Mouse (Mus musculus) cerebellum, adult 2 months (tissue): ENCODE measurements at regions not wholly inside any gene's neighbourhood (a gene's known extent, or its start where the extent isn't known, plus 50 kb on each side); places are given as distances from the start of the nearest gene placed in this dataset.

Experiments used
- CTCF ChIP-seq: fragments of 200-500 bp; IDR thresholded peaks from 2 replicates; pipeline ENCODE4 v1.5.1; 2011; ENCODE audit warnings: low read depth, mild to moderate bottlenecking, control low read depth, low read length, moderate library complexity, borderline replicate concordance; ENCODE audit not compliant: insufficient read depth
- POLR2A ChIP-seq: fragments of 200-500 bp; IDR thresholded peaks from 2 replicates; pipeline ENCODE4 v1.6.1; 2011; ENCODE audit warnings: low read length, control low read depth, borderline replicate concordance; ENCODE audit not compliant: insufficient read depth

GRCm38 (mm10) chr8:8241755-8242501 lies 419.1 kb downstream of the Efnb2 start:
- TF ChIP-seq POLR2A (no peak), CTCF (no peak)
